In genomic region chr17:26414523-26415354, GRCm38 (mm10) we compare ENCODE assay signal across 8 mouse cellular contexts. TPM values are rescaled to one million over a fixed set of nuclear protein-coding genes. Genes with fewer than 3 reads are reported as not detected.
DNase-seq lines count a peak whose midpoint lies in the region; ATAC-seq and TF ChIP-seq lines count a peak whose summit lies in the region.

TSS of gene Neurl1b (plus strand) at chr17:26414829.

- TF ChIP-seq EP300 in heart, postnatal 0 days (IDR thresholded peaks at IDR 0.05; ENCODE audit: low read depth) = no peak

- H3K4me3 ChIP-seq in ES-E14 (ENCODE audit: insufficient read depth in 1 of 2, low read depth in 1 of 2, low read length in 2 of 2, poor library complexity in 1 of 2, severe bottlenecking in 1 of 2) = peak within 1 kb of the TSS; percentile 68 to 74
- peak within 1 kb of the TSS; percentile 65 for H3K4me3 ChIP-seq in heart, postnatal 0 days (ENCODE audit: low read depth, low read length)
- H3K4me3 ChIP-seq in lung, embryonic 15.5 days = peak within 1 kb of the TSS; percentile 64

- peak; percentile 79 for ATAC-seq in erythroblast, adult 5-6 weeks (replicated peaks; ENCODE audit: low FRiP score, poor library complexity, severe bottlenecking)
- peak; percentile 75 for ATAC-seq in heart, postnatal 0 days (ENCODE audit: insufficient read depth, low read depth)
- peak; percentile 46; the same call in 1 of the 2 replicates for ATAC-seq in lung, embryonic 15.5 days (ENCODE audit: borderline replicate concordance, extremely low read depth, low FRiP score, low TSS enrichment)

- peak within 1 kb of the TSS; percentile 59 for H3K9ac ChIP-seq in ES-E14 (ENCODE audit: insufficient read depth, low read depth, low read length, poor library complexity, severe bottlenecking)
- H3K9ac ChIP-seq in heart, postnatal 0 days (replicated peaks; ENCODE audit: low read depth, low read length) = peak within 1 kb of the TSS; percentile 64
- peak within 1 kb of the TSS; percentile 60 for H3K9ac ChIP-seq in lung, embryonic 15.5 days

- H3K9me3 ChIP-seq in ES-E14 (ENCODE audit: control insufficient read depth, insufficient read depth, low read depth, low read length) = no peaks in the 10 kb centered on the region
- H3K9me3 ChIP-seq in heart, postnatal 0 days (replicated peaks; ENCODE audit: control insufficient read depth, low read length) = no peaks in the 10 kb centered on the region
- H3K9me3 ChIP-seq in lung, embryonic 15.5 days = no peaks in the 10 kb centered on the region

- no peak for TF ChIP-seq CTCF in heart, postnatal 0 days (IDR thresholded peaks at IDR 0.05; ENCODE audit: low read depth)

- peaks cover 0 to 5% of the 10 kb centered on the region in 2 experiments; a peak in 1 of 4 replicates for H3K4me1 ChIP-seq in ES-E14 (ENCODE audit: control insufficient read depth in 2 of 2, insufficient read depth in 2 of 2, low read length in 2 of 2, poor library complexity in 1 of 2)
- peaks cover 26% of the 10 kb centered on the region; the same call in 1 of the 2 replicates for H3K4me1 ChIP-seq in heart, postnatal 0 days (ENCODE audit: control insufficient read depth, insufficient read depth)
- peaks cover 34% of the 10 kb centered on the region for H3K4me1 ChIP-seq in lung, embryonic 15.5 days

- H3K27me3 ChIP-seq in heart, postnatal 0 days (ENCODE audit: control insufficient read depth, insufficient read depth, low read length) = 0 out of 2 replicates have a peak, but pooled peaks cover 6% of the 10 kb centered on the region
- H3K27me3 ChIP-seq in lung, embryonic 15.5 days = peaks cover 15% of the 10 kb centered on the region

- H3K4me2 ChIP-seq in heart, postnatal 0 days (ENCODE audit: low read depth, low read length) = peak within 1 kb of the TSS; percentile 99
- peak within 1 kb of the TSS; percentile 97 for H3K4me2 ChIP-seq in lung, embryonic 15.5 days

- in situ Hi-C loops in ES-E14 (cut with MboI; ENCODE audit: low sequenced_read_pairs in 2 of 2, unreplicated experiment in 2 of 2) = no loop called here

- DNase-seq in ES-E14 (ENCODE audit: low read depth, low spot score) = no peak
- peak in 1 of 2 experiments; percentile 43 for DNase-seq in adrenal gland, postnatal 4 days (ENCODE audit: low spot score in 2 of 2)
- DNase-seq in heart, postnatal 0 days (ENCODE audit: low spot score) = peak; percentile 51
- peak; percentile 63 to 89 for DNase-seq in kidney, postnatal 36 days
- DNase-seq in retina, postnatal 1 day = peak; percentile 73
- DNase-seq in adipocyte (ENCODE audit: low spot score) = no peak

- no peak within 1 kb of the TSS for H3K27ac ChIP-seq in ES-E14 (ENCODE audit: insufficient read depth, low read depth, low read length, poor library complexity, severe bottlenecking)
- peak within 1 kb of the TSS; percentile 31 for H3K27ac ChIP-seq in heart, postnatal 0 days (ENCODE audit: low read depth)
- H3K27ac ChIP-seq in lung, embryonic 15.5 days = peak within 1 kb of the TSS; percentile 15; the same call in 1 of the 2 replicates

- 1% methylated on average over 75 of the region's 105 CpGs for WGBS in heart, postnatal 0 days
- WGBS in lung, embryonic 15.5 days = 0% methylated on average over 71 of the region's 105 CpGs

- H3K36me3 ChIP-seq in ES-E14 (ENCODE audit: control insufficient read depth, insufficient read depth, low read length, poor library complexity, severe bottlenecking) = no peaks in the 10 kb centered on the region
- H3K36me3 ChIP-seq in heart, postnatal 0 days (replicated peaks; ENCODE audit: control insufficient read depth, insufficient read depth, low read length) = no peaks in the 10 kb centered on the region
- H3K36me3 ChIP-seq in lung, embryonic 15.5 days = no peaks in the 10 kb centered on the region

TF ChIP-seq in ES-E14, 5 proteins besides CTCF, POLR2A, EP300 and RAD21:
- TF ChIP-seq ZC3H11A (IDR thresholded peaks at IDR 0.05; ENCODE audit: borderline replicate concordance, low read depth, low read length) = no peak
- no peak for TF ChIP-seq ZNF384 (IDR thresholded peaks at IDR 0.05; ENCODE audit: low read depth, low read length)
- no peak for TF ChIP-seq MAFK (IDR thresholded peaks at IDR 0.05; ENCODE audit: insufficient read depth, low read depth, low read length)
TF ChIP-seq in ES-E14: peak in this region for 0.

RNA-seq across cellular contexts. Expression of gene Neurl1b, which starts in this region (rescaled TPM):
- total RNA-seq in ES-E14 (2012; rRNA removed) = 0.71 and 0.79 TPM in 2 replicates
- 10 to 100 TPM; 55.6 to 57.4 TPM for total RNA-seq in adrenal gland, postnatal 4 days (2021)
- total RNA-seq in erythroblast, adult 5-6 weeks (2015; ENCODE audit: low replicate concordance) = 0.42 and 1.7 TPM in 2 replicates
- total RNA-seq in erythroblast, adult 5-6 weeks (2017; ENCODE audit: low replicate concordance) = 0.14 and 0.77 TPM in 2 replicates
- total RNA-seq in heart, postnatal 0 days (2014; rRNA removed; ENCODE audit: low replicate concordance) = 66.1 and 143 TPM in 2 replicates
- 1.2 and 1.6 TPM in 2 replicates for polyA plus RNA-seq in heart, postnatal 0 days (2015; fragmentation: Nextera tagmentation; extraction: Ambion mirVana)
- polyA plus RNA-seq in lung, embryonic 15.5 days (2015; fragmentation: Nextera tagmentation; extraction: Ambion mirVana) = 1.8 and 2.0 TPM in 2 replicates

Comparison
In these comparisons a context has a peak if more than half of its experiments do, and no peak if none do; other contexts are left out.
1. RNA of gene Neurl1b (total RNA-seq): 66.1 to 143 TPM in heart, postnatal 0 days and 55.6 to 57.4 TPM in adrenal gland, postnatal 4 days; 0.14 to 1.7 TPM in erythroblast, adult 5-6 weeks and 0.71 to 0.79 TPM in ES-E14; every median in the first group is over 10 times any median in the second.
2. DNase-seq: peak in heart, postnatal 0 days (single experiment), kidney, postnatal 36 days (2 of 2) and retina, postnatal 1 day (single experiment); none in ES-E14 (single experiment) and adipocyte (single experiment).
3. Peak in every context shown above with its lines, with median percentiles within 50 percentile points of each other: H3K4me3 ChIP-seq, H3K9ac ChIP-seq and ATAC-seq.